Mouse (Mus musculus): Measurements from ENCODE around the gene Inpp4b. TPM values are rescaled to one million over a fixed set of nuclear protein-coding genes. Genes with fewer than 3 reads are reported as not detected.

Gene Inpp4b
- total RNA-seq, 2 experiments from 2014 or later: 4.1 to 8.0 TPM

- ATAC-seq (ENCODE audit: poor library complexity, severe bottlenecking): no peak
Measured at GRCm38 (mm10) chr8:81692167-81692566, 349.8 kb downstream of the Inpp4b start.

DNA sequence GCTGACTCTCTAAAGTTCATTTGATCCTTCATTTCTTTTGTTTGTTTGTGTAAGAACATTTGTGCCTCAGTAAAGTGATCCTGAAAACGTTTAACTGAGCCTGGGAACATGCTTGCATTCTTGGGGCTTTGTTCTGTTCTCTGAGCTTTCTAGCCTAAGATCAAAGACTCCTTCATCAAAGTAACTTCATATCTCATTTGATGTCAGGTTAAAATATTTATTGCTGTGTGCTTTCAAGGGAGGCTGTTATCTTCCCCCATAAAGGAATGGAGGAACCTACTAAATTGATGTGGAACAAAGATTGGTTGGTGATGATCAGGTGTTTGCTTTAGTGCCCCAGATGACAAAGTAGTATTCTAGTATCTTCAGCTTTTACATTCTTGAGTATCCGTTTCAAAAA is 352.5 kb downstream of the Inpp4b start:
- no peak for ATAC-seq (ENCODE audit: poor library complexity, severe bottlenecking)

DNA sequence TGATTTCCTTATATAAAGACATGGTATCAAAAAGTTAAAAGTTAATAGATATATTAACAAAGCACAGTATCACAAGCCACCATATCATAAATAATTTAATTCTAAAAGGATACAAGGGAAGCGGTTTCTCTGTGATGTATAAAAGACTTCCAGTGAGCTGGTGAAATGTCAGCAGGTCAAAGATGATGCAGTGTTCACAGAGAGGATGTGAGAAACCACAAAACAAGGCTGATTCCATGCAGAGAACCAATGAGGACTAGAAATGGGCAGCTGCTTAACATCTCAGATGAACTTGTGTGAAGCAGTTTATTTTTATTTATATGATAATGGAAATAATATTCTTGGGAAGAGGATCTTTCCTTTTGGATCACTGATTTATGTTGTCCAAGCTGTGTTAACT is 359.7 kb downstream of the Inpp4b start:
- ATAC-seq (ENCODE audit: poor library complexity, severe bottlenecking): peak; percentile 63

GRCm38 (mm10) chr8:81703571-81704365 is 361.4 kb downstream of the Inpp4b start:
- ATAC-seq (ENCODE audit: poor library complexity, severe bottlenecking): no peak

DNA sequence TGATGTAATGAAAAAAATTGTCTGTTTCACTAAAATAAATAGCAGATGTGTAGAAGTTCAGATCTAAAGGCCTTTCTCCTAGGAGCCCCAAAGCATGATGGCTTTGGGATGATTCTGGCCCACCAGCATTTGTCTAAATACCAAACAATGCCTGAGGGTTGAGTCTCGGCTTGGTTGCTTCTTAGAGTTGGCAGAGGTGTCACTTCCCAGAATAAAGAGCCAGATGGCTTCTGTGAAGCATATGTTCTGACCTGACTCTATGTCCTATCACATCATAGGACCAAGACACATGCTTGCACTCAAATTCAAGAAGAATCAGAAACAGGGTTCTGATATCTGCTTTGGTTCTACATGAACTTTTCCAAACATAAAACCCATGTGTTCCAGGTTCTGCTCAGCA is 365.1 kb downstream of the Inpp4b start:
- no peak for ATAC-seq (ENCODE audit: poor library complexity, severe bottlenecking)

- ATAC-seq (ENCODE audit: poor library complexity, severe bottlenecking): no peak
Measured at GRCm38 (mm10) chr8:81731332-81731731, 389.0 kb downstream of the Inpp4b start.

DNA sequence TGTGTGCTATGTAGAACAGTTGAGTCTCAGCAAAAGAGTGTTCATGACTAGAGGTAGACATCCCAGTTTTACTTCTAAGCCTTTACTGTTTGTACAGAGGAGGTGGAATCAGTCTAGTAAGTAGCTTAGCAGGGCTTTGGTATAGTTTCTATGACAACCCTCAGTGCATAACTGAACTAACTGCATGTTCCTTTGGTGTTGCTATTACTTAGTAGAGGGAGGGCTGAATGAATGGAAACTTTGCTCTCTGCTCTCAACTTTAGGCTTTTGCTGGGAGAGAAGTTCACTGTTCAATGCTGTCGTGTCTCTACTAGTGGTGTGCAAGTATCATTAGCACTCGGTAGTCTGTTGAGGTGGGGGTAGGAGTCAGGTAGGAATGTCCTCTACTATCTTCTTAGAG is 393.3 kb downstream of the Inpp4b start:
- ATAC-seq (ENCODE audit: poor library complexity, severe bottlenecking): no peak

DNA sequence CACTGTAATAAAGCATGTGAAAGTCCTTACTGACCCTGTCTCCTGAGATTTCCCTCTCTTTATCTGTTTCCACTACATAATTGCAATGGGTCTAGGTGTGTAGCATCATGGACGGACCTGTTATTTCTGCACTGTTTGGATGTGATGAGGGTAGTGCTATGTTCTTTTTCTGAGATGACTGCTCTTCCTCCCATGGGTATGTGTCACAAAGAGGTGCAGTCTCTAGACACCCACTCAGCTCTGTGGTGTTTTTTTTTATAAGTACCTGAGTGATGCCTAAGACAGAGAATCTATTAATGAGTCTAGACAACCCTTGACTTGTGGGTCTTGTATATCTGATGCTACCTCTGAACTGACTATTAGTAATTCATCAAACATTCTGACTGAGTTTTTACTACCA is 393.7 kb downstream of the Inpp4b start:
- ATAC-seq (ENCODE audit: poor library complexity, severe bottlenecking): no peak

GRCm38 (mm10) chr8:81742588-81742987 is 400.2 kb downstream of the Inpp4b start:
- no peak for ATAC-seq (ENCODE audit: poor library complexity, severe bottlenecking)

GRCm38 (mm10) chr8:81743040-81743439 is 400.7 kb downstream of the Inpp4b start:
- no peak for ATAC-seq (ENCODE audit: poor library complexity, severe bottlenecking)

GRCm38 (mm10) chr8:81745439-81745838 is 403.1 kb downstream of the Inpp4b start:
- ATAC-seq (ENCODE audit: poor library complexity, severe bottlenecking): no peak

GRCm38 (mm10) chr8:81751159-81751558 is 408.8 kb downstream of the Inpp4b start:
- peak; percentile 60 for ATAC-seq (ENCODE audit: poor library complexity, severe bottlenecking)

GRCm38 (mm10) chr8:81756663-81757062 is 414.3 kb downstream of the Inpp4b start:
- ATAC-seq (ENCODE audit: poor library complexity, severe bottlenecking): peak; percentile 58

DNA sequence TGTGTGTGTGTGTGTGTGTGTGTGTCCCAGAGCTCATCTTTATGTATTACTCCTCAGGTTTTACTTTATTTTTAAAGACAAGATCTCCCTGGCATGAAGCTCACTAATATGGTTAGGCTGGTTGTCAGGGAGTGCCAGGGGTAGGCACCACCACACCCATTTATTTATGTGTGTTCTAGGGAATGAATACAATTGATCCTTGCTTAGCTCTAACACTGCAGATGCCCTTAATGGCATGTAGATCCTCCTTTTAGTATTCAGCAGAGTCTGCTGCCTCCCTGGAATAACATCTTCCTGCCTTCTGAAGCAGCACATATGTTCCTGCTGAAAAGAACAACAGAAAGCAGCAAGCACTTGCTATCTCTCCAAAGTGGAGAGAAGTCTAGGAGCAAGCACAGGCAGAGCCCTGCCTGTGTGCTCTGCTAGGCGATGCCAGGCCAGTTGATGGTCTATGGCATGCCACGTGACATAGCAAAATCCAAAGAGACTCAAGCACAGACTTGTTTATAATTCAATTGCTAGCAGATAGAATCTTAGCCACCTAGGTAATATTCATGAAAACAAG is 415.3 kb downstream of the Inpp4b start:
- no peak for ATAC-seq (ENCODE audit: poor library complexity, severe bottlenecking)

- ATAC-seq (ENCODE audit: poor library complexity, severe bottlenecking): no peak
Measured at GRCm38 (mm10) chr8:81761466-81761865, 419.1 kb downstream of the Inpp4b start.

DNA sequence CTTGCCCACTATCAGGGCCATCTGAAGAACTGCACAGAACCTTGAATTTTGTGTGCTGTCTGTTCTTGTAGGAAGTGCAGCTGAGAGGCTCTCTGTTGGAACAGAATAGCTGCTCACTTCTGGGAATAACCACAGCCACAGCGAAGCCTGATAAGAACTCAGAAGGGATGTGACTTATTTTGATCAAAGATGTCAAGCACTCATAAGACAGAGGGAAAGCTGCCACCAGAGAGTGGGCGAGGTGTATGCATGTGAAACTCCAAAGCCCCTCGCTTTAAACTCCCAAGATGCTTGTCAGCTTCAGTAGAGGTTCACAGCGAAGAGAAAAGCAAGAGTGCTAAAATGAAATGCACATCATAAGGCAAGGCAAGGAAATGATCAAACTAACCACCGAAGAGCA is 423.7 kb downstream of the Inpp4b start:
- ATAC-seq (ENCODE audit: poor library complexity, severe bottlenecking): no peak

DNA sequence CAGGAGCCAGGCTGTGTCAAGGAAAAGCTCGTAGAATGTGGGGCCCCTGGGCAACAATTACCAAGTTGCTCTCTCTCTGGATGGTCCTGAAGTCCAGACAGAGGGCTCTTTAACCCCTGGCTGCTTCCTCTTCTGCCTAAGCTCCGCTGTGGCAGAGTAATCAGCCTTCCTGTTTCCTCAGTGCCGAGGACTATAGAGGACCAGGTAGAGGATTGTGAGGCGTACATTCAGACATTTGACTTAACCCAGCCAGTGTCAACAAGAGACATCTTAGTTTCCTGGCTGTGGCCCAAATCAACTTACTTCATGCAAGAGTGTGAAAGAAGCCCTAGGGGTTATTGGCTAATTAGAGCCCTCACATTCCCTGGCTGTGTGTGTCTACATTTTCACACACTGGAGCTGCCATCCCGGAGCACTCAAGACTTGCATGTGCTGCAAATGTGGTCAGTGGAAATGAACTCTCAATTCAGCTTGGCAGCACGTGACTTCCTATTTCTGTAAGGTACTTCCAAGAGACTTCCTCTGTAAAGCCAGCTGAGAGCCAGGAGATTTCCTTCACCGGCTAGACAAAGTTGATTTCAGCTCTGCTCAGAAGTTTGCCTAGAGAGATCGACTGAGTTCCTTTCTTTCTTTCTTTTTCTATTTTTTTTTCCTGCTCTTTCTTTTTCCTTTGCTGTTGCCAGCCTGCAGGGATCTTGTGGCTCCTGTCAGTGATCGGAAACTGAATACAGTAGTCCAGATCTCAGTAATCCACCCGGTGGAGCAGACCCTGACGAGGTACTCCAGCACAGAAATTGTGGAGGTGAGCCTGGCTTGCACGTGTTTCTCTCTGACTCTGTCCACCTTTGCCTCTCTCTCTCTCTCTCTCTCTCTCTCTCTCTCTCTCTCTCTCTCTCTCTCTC is 425.3 kb downstream of the Inpp4b start:
- peak; percentile 78 for ATAC-seq (ENCODE audit: poor library complexity, severe bottlenecking)

DNA sequence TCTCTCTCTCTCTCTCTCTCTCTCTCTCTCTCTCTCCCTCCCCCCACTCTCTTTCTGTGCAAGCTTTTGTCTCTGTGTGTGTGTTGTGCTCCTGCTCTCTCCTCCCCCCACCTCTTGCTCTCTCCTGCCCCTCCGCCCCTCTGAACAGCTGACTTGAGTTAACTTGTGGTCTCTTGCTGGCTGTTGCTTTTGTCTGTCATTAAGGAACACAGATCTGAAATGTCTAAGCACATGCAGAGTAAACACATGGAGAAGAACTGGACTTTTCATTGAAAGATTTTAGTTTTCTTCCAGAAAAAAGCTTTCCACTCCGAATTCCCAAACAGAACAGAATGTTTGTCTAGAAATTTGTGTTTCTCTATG is 425.9 kb downstream of the Inpp4b start:
- ATAC-seq (ENCODE audit: poor library complexity, severe bottlenecking): no peak

DNA sequence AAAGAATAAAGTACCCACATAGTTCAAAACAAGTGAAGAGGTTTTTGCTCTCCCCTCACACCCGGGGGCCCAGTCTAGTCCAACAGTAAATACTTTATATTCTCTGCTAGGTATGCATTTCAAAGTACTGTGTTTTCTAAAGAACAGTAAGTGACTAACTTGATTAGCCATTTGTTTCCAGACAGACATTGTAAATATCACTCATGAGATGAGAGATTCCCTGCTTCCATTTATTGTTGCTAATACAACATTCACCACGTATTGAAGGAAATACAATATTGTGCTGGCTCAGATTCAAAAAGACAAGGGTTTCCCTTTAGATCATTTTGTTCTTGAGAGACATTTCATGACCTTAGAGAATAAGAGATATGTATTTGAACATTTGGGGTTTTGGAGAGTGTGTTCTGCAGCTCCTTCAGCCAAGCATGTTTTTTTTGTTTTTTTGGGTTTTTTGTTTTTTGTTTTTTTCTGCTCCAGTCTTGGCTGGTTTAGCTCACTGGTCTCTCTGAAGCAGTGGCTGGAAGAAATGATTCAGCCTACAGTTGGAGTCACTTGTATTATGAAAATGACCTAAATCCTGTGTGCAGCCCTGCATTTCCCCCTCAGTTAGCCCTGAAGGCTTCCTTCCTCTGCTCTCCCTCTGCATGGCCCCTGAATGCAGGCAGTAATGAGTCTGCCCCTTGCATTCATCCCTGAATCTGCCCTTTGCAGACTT is 426.5 kb downstream of the Inpp4b start:
- ATAC-seq (ENCODE audit: poor library complexity, severe bottlenecking): no peak

DNA sequence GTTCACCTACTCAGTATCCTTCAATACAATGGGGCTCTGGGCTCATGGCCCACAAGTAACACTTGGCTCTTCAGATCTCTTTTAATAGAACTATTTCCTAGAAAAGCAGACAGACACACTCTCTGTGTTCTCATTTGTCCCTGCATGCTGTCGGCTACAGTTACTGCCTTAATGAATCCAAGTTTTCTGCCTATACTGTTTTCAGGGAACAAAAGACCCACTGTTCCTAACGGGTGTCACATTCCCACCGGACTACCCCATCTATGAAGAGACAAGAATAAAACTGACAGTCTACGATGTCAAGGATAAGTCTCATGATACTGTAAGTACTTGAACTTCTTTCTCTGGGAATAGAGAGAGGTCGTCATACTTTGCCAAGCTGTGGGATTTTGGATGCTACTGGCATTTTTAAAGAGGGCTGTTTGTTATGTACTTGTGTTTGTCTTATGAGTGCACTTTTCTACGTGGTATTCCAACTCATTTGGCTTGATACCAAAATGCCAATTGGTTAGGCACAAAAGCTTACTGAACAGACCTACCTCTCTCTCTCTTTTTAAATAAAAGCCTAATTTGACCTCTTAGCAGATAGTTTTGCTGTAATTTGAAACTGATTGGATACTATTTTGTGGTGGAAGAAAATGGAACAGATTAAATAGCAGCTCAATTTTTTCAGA is 428.4 kb downstream of the Inpp4b start:
- ATAC-seq (ENCODE audit: poor library complexity, severe bottlenecking): no peak

Data from megakaryocyte, adult 5-6 weeks (primary cell).